Mouse (Mus musculus) heart, adult 2 months (tissue): ENCODE results near the gene Myf6. TPM values are rescaled to one million over a fixed set of nuclear protein-coding genes. Genes with fewer than 3 reads are reported as not detected.

Experiments
- DNase-seq, 2 experiments: peaks; one replicate each; pipeline ENCODE4 v3.0.0; 2021
- H3K27ac ChIP-seq: fragments of 200-600 bp; 2 replicates; pipeline ENCODE4 v1.8.1; 2022
- H3K27me3 ChIP-seq: fragments of 200-500 bp; 2 replicates; pipeline ENCODE4 v1.6.1; 2012; ENCODE audit warnings: mild to moderate bottlenecking, low read length, inconsistent platforms, mixed read lengths; ENCODE audit not compliant: control insufficient read depth, insufficient read depth
- H3K36me3 ChIP-seq: fragments of 200-500 bp; 2 replicates; pipeline ENCODE4 v1.6.1; 2012; ENCODE audit warnings: low read length, inconsistent platforms; ENCODE audit not compliant: control insufficient read depth, insufficient read depth
- H3K4me1 ChIP-seq: fragments of 200-500 bp; 2 replicates; pipeline ENCODE4 v1.6.1; 2011; ENCODE audit warnings: low read length; ENCODE audit not compliant: control insufficient read depth, insufficient read depth
- H3K4me3 ChIP-seq: fragments of 200-600 bp; 2 replicates; pipeline ENCODE4 v1.8.1; 2022
- H3K79me2 ChIP-seq: fragments of 200-500 bp; replicated peaks from 2 replicates; pipeline ENCODE4 v1.6.1; 2012; ENCODE audit warnings: mild to moderate bottlenecking, inconsistent platforms, low read length, moderate library complexity, mixed read lengths; ENCODE audit not compliant: control insufficient read depth, insufficient read depth
- H3K9ac ChIP-seq: fragments of 200-500 bp; 2 replicates; pipeline ENCODE4 v1.6.1; 2012; ENCODE audit warnings: low read depth, mild to moderate bottlenecking, control low read depth, inconsistent platforms, low read length, mixed read lengths
- CTCF ChIP-seq: fragments of 200-600 bp; IDR thresholded peaks from 2 replicates; pipeline ENCODE4 v1.8.1; 2022; ENCODE audit warnings: antibody characterized with exemption, mild to moderate bottlenecking, moderate library complexity
- EP300 ChIP-seq: fragments of 200-500 bp; IDR thresholded peaks from 2 replicates; pipeline ENCODE4 v1.6.1; 2011; ENCODE audit warnings: low read depth, low read length, control low read depth; ENCODE audit not compliant: insufficient read depth
- POLR2A ChIP-seq: fragments of 200-500 bp; IDR thresholded peaks from 2 replicates; pipeline ENCODE4 v1.6.1; 2011; ENCODE audit warnings: mild to moderate bottlenecking, low read depth, low read length, control low read depth; ENCODE audit not compliant: insufficient read depth
- WGBS: fragments of 180-500 bp; shearing (Covaris S2); methylation state at CpG from one replicate; pipeline ENCODE4 v1.1.7; 2018; 5-methylcytosine and 5-hydroxymethylcytosine counted together
- intact Hi-C: fragments of 180-260 bp; cut with DNase I; formaldehyde crosslinking; loops from one replicate; pipeline ENCODE4 v1.15.1; 2025
- polyA plus RNA-seq: library from polyadenylated mRNA; depleted of rRNA; stranded (reverse); fragments of >200 nt; gene quantifications from 2 replicates; pipeline ENCODE4 v1.2.3, GENCODE M21; 2012
- total RNA-seq, 2 experiments: library from RNA; stranded (reverse); gene quantifications; 2 replicates each; pipeline ENCODE4 v1.2.3; 2021

Myf6 gene
- total and polyA plus RNA-seq, 3 experiments = not detected

GRCm38 (mm10) chr10:107492867-107493579, 1.5 kb downstream of the Myf6 start:
- Histone ChIP-seq H3K36me3 (no peaks in the 10 kb centered on the region), H3K4me3 (no peak overlapping the region), H3K4me1 (no peaks in the 10 kb centered on the region), H3K27me3 (no peaks in the 10 kb centered on the region), H3K9ac (no peak overlapping the region), H3K27ac (no peak overlapping the region), H3K79me2 (no peaks in the 10 kb centered on the region)
- TF ChIP-seq CTCF = no peak
- TF ChIP-seq EP300 = no peak
- no peak for TF ChIP-seq POLR2A
- no peak for DNase-seq
- WGBS = 29% methylated on average over 18 of the region's 18 CpGs
- intact Hi-C loops = no loop called here

DNA sequence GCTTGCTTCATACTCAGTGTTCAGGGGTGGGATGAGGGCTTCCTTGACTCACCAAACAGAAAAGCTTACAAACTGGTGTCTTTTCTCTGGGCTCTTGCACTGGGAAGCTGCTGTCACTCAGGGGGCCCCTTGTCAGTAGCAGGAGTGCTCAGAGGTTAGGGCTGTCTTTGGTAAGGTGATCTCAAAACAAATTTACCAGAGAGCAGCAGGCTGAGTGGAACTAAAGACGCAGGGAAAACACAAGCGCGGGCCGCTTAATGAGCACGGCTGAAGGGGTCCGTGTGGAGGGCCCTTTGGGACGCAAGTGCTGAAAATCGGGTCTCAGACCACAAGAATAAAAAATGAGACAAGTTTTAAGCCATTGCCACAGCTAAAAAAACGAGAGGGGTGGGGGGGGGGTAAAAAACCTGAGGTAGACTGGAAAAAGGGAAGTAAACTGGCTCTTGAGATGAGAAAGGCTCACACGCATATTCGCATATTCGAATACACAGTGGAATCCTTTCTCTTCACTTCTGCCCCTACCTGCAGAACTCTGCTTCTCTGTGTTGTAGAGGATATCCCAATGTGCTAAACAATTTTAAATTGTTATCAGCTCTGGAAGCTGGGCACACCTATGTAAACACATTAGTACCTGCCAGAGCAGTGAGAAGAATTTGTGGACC, 5.8 kb downstream of the Myf6 start:
- Histone ChIP-seq H3K9ac (no peak overlapping the region), H3K4me3 (no peak overlapping the region), H3K36me3 (no peaks in the 10 kb centered on the region), H3K27me3 (no peaks in the 10 kb centered on the region), H3K79me2 (no peaks in the 10 kb centered on the region), H3K27ac (no peak overlapping the region), H3K4me1 (no peaks in the 10 kb centered on the region)
- intact Hi-C loops = no loop called here
- TF ChIP-seq CTCF (no peak), EP300 (no peak), POLR2A (no peak)
- DNase-seq = no peak
- 43% methylated on average over 12 of the region's 12 CpGs for WGBS

- H3K4me3 ChIP-seq = no peak overlapping the region
- H3K9ac ChIP-seq = no peak overlapping the region
- intact Hi-C loops = no loop called here
- TF ChIP-seq CTCF (no peak), EP300 (no peak), POLR2A (no peak)
- no peaks in the 10 kb centered on the region for H3K79me2 ChIP-seq
- no peak for DNase-seq
- no peaks in the 10 kb centered on the region for H3K36me3 ChIP-seq
- no peaks in the 10 kb centered on the region for H3K4me1 ChIP-seq
- H3K27me3 ChIP-seq = no peaks in the 10 kb centered on the region
- H3K27ac ChIP-seq = no peak overlapping the region
- WGBS = 57% methylated on average over 12 of the region's 12 CpGs
Observed at GRCm38 (mm10) chr10:107486770-107487169, 7.8 kb downstream of the Myf6 start.

- no peak within 1 kb of the TSS for H3K9ac ChIP-seq
- no peak within 1 kb of the TSS for H3K27ac ChIP-seq
- no peaks in the 10 kb centered on the region for H3K27me3 ChIP-seq
- no peaks in the 10 kb centered on the region for H3K4me1 ChIP-seq
- TF ChIP-seq CTCF = no peak
- no peak for TF ChIP-seq EP300
- no peak for TF ChIP-seq POLR2A
- H3K4me3 ChIP-seq = no peak within 1 kb of the TSS
- 82% methylated on average over 8 of the region's 8 CpGs for WGBS
- no peaks in the 10 kb centered on the region for H3K36me3 ChIP-seq
- no peak for DNase-seq
- intact Hi-C loops = no loop called here
- no peaks in the 10 kb centered on the region for H3K79me2 ChIP-seq
Observed at GRCm38 (mm10) chr10:107485870-107486269, 8.7 kb downstream of the Myf6 start, which contains the start of gene Myf5. TSS of gene Myf5 (minus strand) at chr10:107486134.

DNA sequence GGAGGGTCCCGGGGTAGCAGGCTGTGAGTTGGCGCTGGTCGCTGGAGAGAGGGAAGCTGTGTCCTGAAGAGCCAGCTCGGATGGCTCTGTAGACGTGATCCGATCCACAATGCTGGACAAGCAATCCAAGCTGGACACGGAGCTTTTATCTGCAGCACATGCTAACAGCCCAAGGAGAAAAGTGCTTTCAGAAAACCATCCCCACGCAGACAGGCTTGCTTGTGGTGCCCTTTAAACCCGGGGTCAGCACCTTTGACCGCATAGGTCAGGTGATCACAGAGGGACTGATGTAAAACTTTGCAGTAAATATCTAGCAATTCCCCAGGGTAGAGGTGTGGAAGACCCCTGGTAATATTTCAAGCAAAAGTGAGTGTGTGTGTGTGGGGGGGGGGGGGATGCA, 10.5 kb downstream of the Myf6 start:
- H3K4me1 ChIP-seq = no peaks in the 10 kb centered on the region
- intact Hi-C loops = no loop called here
- H3K9ac ChIP-seq = no peak overlapping the region
- DNase-seq = no peak
- H3K27ac ChIP-seq = no peak overlapping the region
- WGBS = 72% methylated on average over 10 of the region's 10 CpGs
- no peaks in the 10 kb centered on the region for H3K27me3 ChIP-seq
- no peaks in the 10 kb centered on the region for H3K36me3 ChIP-seq
- no peaks in the 10 kb centered on the region for H3K79me2 ChIP-seq
- H3K4me3 ChIP-seq = no peak overlapping the region
- TF ChIP-seq CTCF = no peak
- no peak for TF ChIP-seq POLR2A
- TF ChIP-seq EP300 = no peak

DNA sequence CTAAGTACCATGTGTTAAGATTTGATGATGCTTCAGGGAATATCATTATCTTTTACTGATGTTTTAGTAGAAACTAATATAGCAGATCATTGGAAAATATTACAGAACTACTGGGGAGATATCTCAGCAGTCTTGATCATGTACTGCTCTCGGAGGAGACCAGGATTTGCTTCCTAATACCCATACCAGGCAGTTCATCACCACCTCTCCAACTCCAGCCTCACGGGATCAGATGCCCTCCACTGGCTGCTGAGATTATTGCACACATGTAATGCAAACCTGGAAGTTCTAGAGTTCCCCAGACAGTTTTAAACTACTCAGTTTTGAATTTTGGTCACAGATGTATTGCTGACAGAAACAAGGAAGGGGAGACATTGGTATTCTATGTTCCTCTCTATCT, 21.0 kb downstream of the Myf6 start:
- Histone ChIP-seq H3K9ac (no peak overlapping the region), H3K36me3 (no peaks in the 10 kb centered on the region), H3K79me2 (no peaks in the 10 kb centered on the region), H3K4me3 (no peak overlapping the region), H3K27ac (no peak overlapping the region), H3K27me3 (no peaks in the 10 kb centered on the region), H3K4me1 (no peaks in the 10 kb centered on the region)
- WGBS = 52% methylated on average over 2 of the region's 2 CpGs
- intact Hi-C loops = no loop called here
- no peak for DNase-seq
- TF ChIP-seq POLR2A = no peak
- peak; percentile 30 for TF ChIP-seq CTCF
